Mouse (Mus musculus) ES-E14 (cell line): ENCODE measurements around the gene Kndc1.

Source experiments
- HCFC1 ChIP-seq: IDR thresholded peaks from 2 replicates; pipeline ENCODE4 v1.6.1; 2012; ENCODE audit warnings: low read length, inconsistent platforms, borderline replicate concordance; ENCODE audit not compliant: insufficient read depth
- ZC3H11A ChIP-seq: IDR thresholded peaks from 2 replicates; pipeline ENCODE4 v1.6.1; 2012; ENCODE audit warnings: low read depth, mild to moderate bottlenecking, inconsistent platforms, low read length, borderline replicate concordance

DNA sequence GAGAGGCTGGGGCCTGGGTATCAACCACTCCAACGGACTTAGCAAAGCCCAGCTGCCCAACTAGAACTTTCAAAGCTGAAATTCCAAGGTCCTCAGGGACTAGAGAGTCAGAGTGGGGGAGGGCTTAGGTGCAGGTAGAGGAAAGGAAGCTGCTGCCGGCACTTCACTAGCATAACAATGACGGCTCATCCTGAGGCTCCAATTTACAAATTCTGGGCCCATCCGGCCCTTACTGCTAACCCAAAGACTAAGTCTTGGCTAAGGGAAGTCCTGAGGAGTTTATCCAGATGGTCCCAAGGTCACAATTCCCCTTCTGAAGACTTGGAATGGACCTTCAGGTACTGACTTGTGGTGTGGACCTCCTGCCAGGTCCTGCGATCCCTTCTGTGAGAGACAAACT is 51.0 kb downstream of the Kndc1 start:
- no peak for TF ChIP-seq HCFC1
- no peak for TF ChIP-seq ZC3H11A
